Mouse (Mus musculus) CH12.LX (cell line): ENCODE data around the gene Rac1.

Experiments
- BHLHE40 ChIP-seq: IDR thresholded peaks from 2 replicates; pipeline ENCODE4 v1.6.1; 2011; ENCODE audit warnings: mild to moderate bottlenecking, low read depth, low read length, improper control_type of control experiment
- CTCF ChIP-seq, 2 experiments: IDR thresholded peaks in 1 of 2; conservative IDR thresholded peaks in 1 of 2; 2 replicates each; pipeline ENCODE4 v1.5.1; 2011 to 2012; ENCODE audit warnings: low read depth in 2 of 2, low read length in 2 of 2, improper control_type of control experiment in 1 of 2, inconsistent platforms in 1 of 2, mild to moderate bottlenecking in 1 of 2, moderate library complexity in 1 of 2
- EP300 ChIP-seq: IDR thresholded peaks from 2 replicates; pipeline ENCODE4 v1.6.1; 2011; ENCODE audit warnings: low read length, improper control_type of control experiment
- JUND ChIP-seq: conservative IDR thresholded peaks from 2 replicates; pipeline ENCODE4 v1.6.1; 2011; ENCODE audit warnings: low read depth, low read length, improper control_type of control experiment
- MAX ChIP-seq: IDR thresholded peaks from 2 replicates; pipeline ENCODE4 v1.6.1; 2011; ENCODE audit warnings: low read length, improper control_type of control experiment
- NELFE ChIP-seq: IDR thresholded peaks from 2 replicates; pipeline ENCODE4 v1.6.1; 2011; ENCODE audit warnings: low read depth, low read length, improper control_type of control experiment
- POLR2A ChIP-seq: IDR thresholded peaks from 2 replicates; pipeline ENCODE4 v1.6.1; 2011; ENCODE audit warnings: low read depth, mild to moderate bottlenecking, improper control_type of control experiment, low read length
- TBP ChIP-seq: conservative IDR thresholded peaks from 2 replicates; pipeline ENCODE4 v1.6.1; 2011; ENCODE audit warnings: low read depth, low read length, improper control_type of control experiment
- TCF12 ChIP-seq: IDR thresholded peaks from 2 replicates; pipeline ENCODE4 v1.6.1; 2014; ENCODE audit warnings: low read depth, mild to moderate bottlenecking, inconsistent platforms, low read length, improper control_type of control experiment
- USF1 ChIP-seq: IDR thresholded peaks from 2 replicates; pipeline ENCODE4 v1.6.1; 2014; ENCODE audit warnings: low read depth, mild to moderate bottlenecking, inconsistent platforms, low read length, improper control_type of control experiment
- ZNF384 ChIP-seq: IDR thresholded peaks from 2 replicates; pipeline ENCODE4 v1.6.1; 2012; ENCODE audit warnings: low read depth, low read length, improper control_type of control experiment, inconsistent platforms

DNA sequence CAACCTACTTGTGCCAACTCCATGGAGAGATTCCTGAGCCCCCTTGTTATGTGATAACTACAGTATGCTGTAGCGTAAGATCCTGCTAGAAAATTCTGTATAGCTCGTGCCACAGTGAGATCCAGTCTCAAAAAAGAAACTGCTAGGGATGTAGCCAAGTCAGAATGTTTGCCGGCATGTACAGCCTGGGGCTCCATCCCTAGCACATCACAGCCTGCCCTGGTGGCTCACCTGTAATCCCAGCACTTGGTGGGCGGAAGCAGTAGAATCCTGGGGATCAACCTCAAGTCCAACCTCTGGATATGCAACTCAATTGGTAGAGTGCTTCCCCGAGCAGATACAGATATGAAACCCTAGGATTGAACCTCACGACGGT is 460 bp upstream of the Rac1 start:
- TF ChIP-seq CTCF (conservative IDR thresholded peaks at IDR 0.05 in 1 of 2, IDR thresholded peaks at IDR 0.05 in 1 of 2; ENCODE audit: low read depth in 2 of 2, low read length in 2 of 2) (no peak), USF1 (no peak), POLR2A (no peak), MAX (no peak), JUND (no peak), BHLHE40 (no peak), ZNF384 (no peak), NELFE (no peak), EP300 (no peak), TBP (no peak), TCF12 (no peak)
